Mouse (Mus musculus) lung, embryonic 15.5 days (tissue): ENCODE results near the gene Ung. TPM values are rescaled to one million over a fixed set of nuclear protein-coding genes. Genes with fewer than 3 reads are reported as not detected.

Source experiments
- ATAC-seq: fragments of 200-750 bp; cut with Nextera tagmentation; 2 replicates; pipeline ENCODE4 v1.8.0; 2017; ENCODE audit warnings: moderate number of reproducible peaks, borderline replicate concordance; ENCODE audit not compliant: low FRiP score, low TSS enrichment; ENCODE audit errors: extremely low read depth
- H3K27ac ChIP-seq: fragments of 300-500 bp; sonication (generic); 2 replicates; pipeline ENCODE4 v1.5.1; 2015; ENCODE audit warnings: moderate library complexity, mild to moderate bottlenecking, inconsistent platforms
- H3K27me3 ChIP-seq: fragments of 300-500 bp; sonication (generic); 2 replicates; pipeline ENCODE4 v1.6.1; 2015; ENCODE audit warnings: inconsistent platforms
- H3K36me3 ChIP-seq: fragments of 300-500 bp; sonication (generic); 2 replicates; pipeline ENCODE4 v1.6.1; 2015; ENCODE audit warnings: inconsistent platforms
- H3K4me1 ChIP-seq: fragments of 300-500 bp; sonication (generic); 2 replicates; pipeline ENCODE4 v1.6.1; 2015; ENCODE audit warnings: inconsistent platforms
- H3K4me2 ChIP-seq: fragments of 300-500 bp; sonication (generic); 2 replicates; pipeline ENCODE4 v1.6.1; 2015; ENCODE audit warnings: inconsistent platforms, mild to moderate bottlenecking, moderate library complexity
- H3K4me3 ChIP-seq: fragments of 300-500 bp; sonication (generic); 2 replicates; pipeline ENCODE4 v1.5.1; 2015; ENCODE audit warnings: mild to moderate bottlenecking, inconsistent platforms
- H3K9ac ChIP-seq: fragments of 300-500 bp; sonication (generic); 2 replicates; pipeline ENCODE4 v1.6.1; 2015; ENCODE audit warnings: inconsistent platforms
- H3K9me3 ChIP-seq: fragments of 300-500 bp; sonication (generic); 2 replicates; pipeline ENCODE4 v1.6.1; 2016; ENCODE audit warnings: inconsistent platforms
- WGBS: fragments of 180-500 bp; shearing (Covaris S2); methylation state at CpG from one replicate; pipeline ENCODE4 v1.1.7; 2015; 5-methylcytosine and 5-hydroxymethylcytosine counted together
- polyA plus RNA-seq: library from polyadenylated mRNA; unstranded; fragments of >200 nt; fragmentation: Nextera tagmentation; extraction: Ambion mirVana; gene quantifications from 2 replicates; pipeline ENCODE4 v1.2.1, GENCODE M21; 2015

Ung gene
- polyA plus RNA-seq, 1 experiment from 2014 or later: 51.8 TPM

DNA sequence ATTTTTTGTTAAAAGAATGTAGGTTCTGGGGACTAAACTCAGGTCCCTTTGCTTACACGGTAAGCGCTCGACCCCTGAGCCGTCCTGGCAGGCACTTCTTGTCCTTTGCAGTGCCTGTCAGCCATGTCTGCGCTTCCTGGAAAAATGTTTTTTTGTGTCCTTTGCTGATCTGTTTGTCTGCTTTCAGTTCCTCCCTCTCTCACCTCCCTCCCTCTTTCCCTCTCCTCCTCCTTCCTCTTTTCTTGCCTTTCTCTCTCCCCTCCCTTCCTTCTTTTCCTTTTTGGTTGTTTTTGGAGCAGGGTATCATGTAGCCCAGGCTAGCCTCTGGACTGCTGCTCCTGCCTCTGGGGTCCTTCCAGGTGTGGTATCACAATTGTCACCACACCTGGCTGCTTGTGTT, 15.2 kb upstream of the Ung start:
- Histone ChIP-seq H3K27ac (no peak overlapping the region), H3K4me1 (no peaks in the 10 kb centered on the region), H3K9ac (no peak overlapping the region), H3K9me3 (no peaks in the 10 kb centered on the region), H3K4me3 (no peak overlapping the region), H3K4me2 (no peak overlapping the region), H3K27me3 (no peaks in the 10 kb centered on the region), H3K36me3 (peaks cover 50% of the 10 kb centered on the region)
- WGBS: 73% methylated on average over 5 of the region's 5 CpGs
- no peak for ATAC-seq

DNA sequence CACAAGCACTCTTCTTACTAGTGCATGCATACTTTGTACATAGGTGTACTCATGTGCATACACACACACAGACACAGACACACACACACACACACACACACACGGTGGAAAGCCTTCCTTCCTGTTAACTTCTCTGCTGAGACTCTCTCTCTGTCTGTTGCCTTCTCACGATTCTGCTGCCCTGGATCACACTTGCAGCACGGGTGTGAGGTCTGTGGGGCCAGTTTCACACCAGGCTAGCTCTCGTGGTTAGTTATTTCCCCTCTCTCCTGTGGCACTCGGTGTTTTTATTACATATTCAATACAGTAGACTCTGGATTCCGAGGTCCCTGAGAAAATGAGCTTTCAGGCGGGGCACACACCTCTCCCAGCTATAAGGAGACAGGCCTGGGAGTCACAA, 13.6 kb upstream of the Ung start:
- no peak for ATAC-seq
- H3K4me3 ChIP-seq: no peak overlapping the region
- no peak overlapping the region for H3K9ac ChIP-seq
- H3K36me3 ChIP-seq: peaks cover 50% of the 10 kb centered on the region
- no peaks in the 10 kb centered on the region for H3K9me3 ChIP-seq
- H3K4me1 ChIP-seq: no peaks in the 10 kb centered on the region
- 73% methylated on average over 7 of the region's 7 CpGs for WGBS
- no peaks in the 10 kb centered on the region for H3K27me3 ChIP-seq
- no peak overlapping the region for H3K4me2 ChIP-seq
- no peak overlapping the region for H3K27ac ChIP-seq

DNA sequence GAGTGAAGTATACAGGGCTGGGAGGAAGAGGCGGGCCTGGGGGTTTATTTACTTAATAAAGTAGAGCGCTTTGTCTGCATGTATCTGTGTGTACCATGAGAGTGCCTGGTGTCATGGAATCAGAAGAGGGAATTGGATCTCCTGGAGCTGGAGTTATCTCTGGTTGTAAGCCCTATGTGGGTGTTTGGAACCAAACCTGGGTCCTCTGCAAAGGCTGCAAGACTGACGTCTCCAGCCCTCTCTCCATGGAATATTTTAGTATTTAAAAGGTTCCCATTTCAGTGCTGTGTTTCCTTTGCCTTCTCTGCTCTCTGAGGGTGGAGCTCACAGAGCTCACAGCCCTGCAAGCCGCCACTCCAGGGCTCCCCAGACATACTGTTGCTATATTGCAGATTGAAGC, 10.4 kb upstream of the Ung start:
- no peak for ATAC-seq
- peaks cover 53% of the 10 kb centered on the region for H3K36me3 ChIP-seq
- H3K27me3 ChIP-seq: no peaks in the 10 kb centered on the region
- no peak overlapping the region for H3K4me3 ChIP-seq
- H3K9me3 ChIP-seq: no peaks in the 10 kb centered on the region
- H3K4me1 ChIP-seq: no peaks in the 10 kb centered on the region
- no peak overlapping the region for H3K27ac ChIP-seq
- H3K4me2 ChIP-seq: no peak overlapping the region
- H3K9ac ChIP-seq: no peak overlapping the region
- WGBS: 72% methylated on average over 4 of the region's 4 CpGs

DNA sequence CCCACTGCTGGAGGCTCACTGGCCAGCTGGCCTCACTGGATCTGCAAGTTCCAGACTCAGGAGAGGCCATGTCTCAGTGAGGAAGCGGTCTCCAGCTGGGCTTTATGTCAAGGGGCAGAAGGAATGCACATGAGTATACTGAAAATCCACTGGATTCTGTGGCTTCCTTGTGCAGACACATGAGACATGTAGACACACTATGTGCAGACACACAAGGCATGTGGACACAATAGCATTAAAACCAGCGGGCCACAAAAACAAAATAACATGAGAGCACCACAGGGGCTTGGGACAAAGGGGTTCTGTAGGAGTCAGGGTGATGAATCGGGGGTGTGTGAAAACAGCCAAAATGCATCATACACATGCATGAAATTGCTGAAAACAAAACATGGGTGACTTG, 4.2 kb upstream of the Ung start:
- H3K4me1 ChIP-seq: peaks cover 10% of the 10 kb centered on the region
- H3K36me3 ChIP-seq: peaks cover 30% of the 10 kb centered on the region
- no peak for ATAC-seq
- H3K4me2 ChIP-seq: no peak overlapping the region
- 94% methylated on average over 3 of the region's 3 CpGs for WGBS
- no peaks in the 10 kb centered on the region for H3K27me3 ChIP-seq
- H3K9me3 ChIP-seq: no peaks in the 10 kb centered on the region
- H3K27ac ChIP-seq: no peak overlapping the region
- H3K4me3 ChIP-seq: no peak overlapping the region
- H3K9ac ChIP-seq: no peak overlapping the region

DNA sequence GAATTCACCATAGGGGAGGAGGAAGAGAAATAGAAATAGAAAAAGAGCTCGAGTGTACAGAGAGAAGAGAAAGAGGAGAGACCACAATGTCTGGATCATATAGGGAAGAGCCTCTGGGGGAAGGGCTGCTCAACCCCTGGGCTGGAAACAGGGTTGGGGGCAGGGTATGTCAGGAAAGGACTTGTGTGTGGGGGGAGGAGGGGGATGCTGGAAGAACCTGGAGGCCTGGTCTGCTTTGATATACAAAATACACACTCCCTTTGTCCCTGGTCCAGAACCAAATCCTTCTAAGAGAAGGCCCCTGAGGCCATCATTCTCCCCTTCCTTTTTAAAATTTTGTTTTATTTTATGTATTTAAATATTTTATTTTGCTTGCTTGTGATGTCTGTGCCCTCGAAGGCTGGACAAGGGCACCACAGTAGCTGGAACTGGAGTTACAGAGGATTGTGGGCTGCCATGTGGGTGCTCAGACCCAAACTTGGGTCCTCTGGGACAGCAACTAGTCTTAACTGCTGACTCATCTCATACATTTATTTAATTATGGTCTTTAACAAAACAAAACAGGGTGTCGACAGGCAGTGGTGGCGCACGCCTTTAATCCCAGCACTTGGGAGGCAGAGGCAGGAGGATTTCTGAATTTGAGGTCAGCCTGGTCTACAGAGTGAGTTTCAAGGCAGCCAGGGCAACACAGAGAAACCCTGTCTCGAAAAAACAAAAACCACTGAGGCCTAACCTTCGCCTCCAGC, 3.5 kb upstream of the Ung start:
- H3K27ac ChIP-seq: peak overlapping the region; percentile 94; the same call in 1 of the 2 replicates
- peak overlapping the region; percentile 68; the same call in 1 of the 2 replicates for H3K4me3 ChIP-seq
- WGBS: 87% methylated on average over 7 of the region's 7 CpGs
- no peaks in the 10 kb centered on the region for H3K9me3 ChIP-seq
- H3K9ac ChIP-seq: no peak overlapping the region
- ATAC-seq: no peak
- H3K27me3 ChIP-seq: no peaks in the 10 kb centered on the region
- H3K4me1 ChIP-seq: peaks cover 12% of the 10 kb centered on the region
- H3K36me3 ChIP-seq: peaks cover 23% of the 10 kb centered on the region
- H3K4me2 ChIP-seq: peak overlapping the region; percentile 98

DNA sequence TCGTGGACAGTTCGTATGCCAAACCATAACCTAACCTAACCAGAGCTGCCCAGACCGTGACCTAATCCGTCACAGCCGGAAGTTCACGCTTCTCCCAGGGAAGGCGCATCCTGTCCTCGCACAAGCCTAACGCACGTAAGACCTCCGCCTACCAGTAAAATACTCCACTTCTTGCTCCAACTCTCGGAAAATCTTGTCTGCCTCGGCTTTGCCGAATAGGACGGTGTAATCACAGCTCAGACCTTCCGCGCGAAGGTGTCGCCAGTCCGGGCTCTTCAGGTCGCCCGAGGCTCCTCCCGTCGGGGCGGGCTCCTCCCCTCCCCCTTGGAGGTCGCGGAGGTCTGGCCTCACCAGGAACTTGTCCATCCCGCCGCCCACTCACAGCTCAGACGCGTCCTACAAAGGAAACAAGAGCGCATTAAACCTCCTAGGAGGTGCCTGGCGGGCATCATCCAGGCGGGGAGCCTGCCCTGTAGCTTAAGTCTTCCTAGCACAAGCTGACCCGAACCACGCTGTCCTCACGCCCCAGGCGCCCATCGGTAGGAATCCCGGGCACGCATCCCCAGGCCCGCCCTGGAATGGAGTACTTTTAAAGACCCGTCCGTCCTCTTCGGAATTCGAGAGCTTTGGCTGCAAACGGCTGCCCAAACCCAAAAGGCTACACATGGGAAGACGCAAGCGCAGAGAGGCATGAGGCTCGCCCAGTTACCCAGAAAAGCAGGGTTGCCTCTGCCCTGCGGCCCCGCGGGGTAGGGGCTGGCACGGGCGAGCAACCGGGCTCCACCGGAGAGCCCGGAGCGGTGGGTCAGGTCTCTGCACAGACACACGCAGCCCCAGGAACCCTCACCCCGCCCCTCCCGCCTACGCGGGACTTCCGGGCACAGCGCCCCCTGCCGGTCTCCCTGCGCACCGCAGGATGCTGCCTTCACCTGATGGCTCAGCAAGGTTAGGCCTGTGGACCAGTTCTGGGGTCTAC, 2.5 kb upstream of the Ung start, which contains the start of gene Alkbh2:
TSS of gene Alkbh2 (minus strand) at position 845 of the 976 bp plus-strand sequence.
- peak; percentile 9; the same call in 1 of the 2 replicates for ATAC-seq
- Histone ChIP-seq H3K27me3 (no peaks in the 10 kb centered on the region), H3K27ac (peak within 1 kb of the TSS; percentile 94), H3K9ac (peak within 1 kb of the TSS; percentile 72), H3K4me1 (peaks cover 21% of the 10 kb centered on the region), H3K9me3 (no peaks in the 10 kb centered on the region), H3K4me3 (peak within 1 kb of the TSS; percentile 68), H3K4me2 (peak within 1 kb of the TSS; percentile 98), H3K36me3 (peaks cover 14% of the 10 kb centered on the region; the same call in 1 of the 2 replicates)
- under 1% methylated on average over 69 of the region's 69 CpGs for WGBS

DNA sequence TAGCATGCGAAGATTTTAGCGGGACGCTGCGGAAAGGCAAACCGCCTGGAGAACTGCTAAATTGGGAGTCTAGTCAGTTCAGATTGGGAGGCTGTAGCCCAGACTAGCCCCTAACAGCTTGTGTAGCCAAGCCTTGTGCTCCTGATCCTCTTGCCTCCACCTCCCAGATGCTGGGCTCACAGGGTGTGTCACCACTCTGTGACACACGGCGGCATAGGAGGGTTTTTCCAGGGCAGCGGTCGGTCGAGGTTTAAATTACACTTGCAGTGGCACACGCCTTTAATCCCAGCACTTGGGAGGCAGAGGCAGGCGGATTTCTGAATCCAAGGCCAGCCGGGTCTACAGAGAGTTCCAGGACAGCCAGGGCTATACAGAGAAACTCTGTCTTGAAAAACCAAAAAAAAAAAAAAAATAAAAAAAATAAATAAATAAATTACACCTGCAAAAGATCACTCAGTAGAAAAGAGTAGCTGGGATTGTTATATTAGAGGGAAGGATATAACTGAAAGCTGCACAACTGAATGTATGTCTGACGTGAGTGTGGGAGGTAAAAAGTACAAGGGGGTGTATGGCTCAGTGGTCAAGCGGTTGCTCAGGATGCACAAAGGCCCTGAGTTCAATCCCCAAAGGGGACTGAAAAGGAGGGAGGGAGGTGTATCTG, 506 bp upstream of the Ung start:
- Histone ChIP-seq H3K36me3 (no peaks in the 10 kb centered on the region), H3K9me3 (no peaks in the 10 kb centered on the region), H3K27me3 (no peaks in the 10 kb centered on the region), H3K9ac (peak overlapping the region; percentile 65; the same call in 1 of the 2 replicates), H3K4me2 (peak overlapping the region; percentile 100), H3K4me1 (peaks cover 25% of the 10 kb centered on the region), H3K27ac (no peak overlapping the region), H3K4me3 (peak overlapping the region; percentile 77)
- WGBS: 74% methylated on average over 15 of the region's 15 CpGs
- no peak for ATAC-seq

DNA sequence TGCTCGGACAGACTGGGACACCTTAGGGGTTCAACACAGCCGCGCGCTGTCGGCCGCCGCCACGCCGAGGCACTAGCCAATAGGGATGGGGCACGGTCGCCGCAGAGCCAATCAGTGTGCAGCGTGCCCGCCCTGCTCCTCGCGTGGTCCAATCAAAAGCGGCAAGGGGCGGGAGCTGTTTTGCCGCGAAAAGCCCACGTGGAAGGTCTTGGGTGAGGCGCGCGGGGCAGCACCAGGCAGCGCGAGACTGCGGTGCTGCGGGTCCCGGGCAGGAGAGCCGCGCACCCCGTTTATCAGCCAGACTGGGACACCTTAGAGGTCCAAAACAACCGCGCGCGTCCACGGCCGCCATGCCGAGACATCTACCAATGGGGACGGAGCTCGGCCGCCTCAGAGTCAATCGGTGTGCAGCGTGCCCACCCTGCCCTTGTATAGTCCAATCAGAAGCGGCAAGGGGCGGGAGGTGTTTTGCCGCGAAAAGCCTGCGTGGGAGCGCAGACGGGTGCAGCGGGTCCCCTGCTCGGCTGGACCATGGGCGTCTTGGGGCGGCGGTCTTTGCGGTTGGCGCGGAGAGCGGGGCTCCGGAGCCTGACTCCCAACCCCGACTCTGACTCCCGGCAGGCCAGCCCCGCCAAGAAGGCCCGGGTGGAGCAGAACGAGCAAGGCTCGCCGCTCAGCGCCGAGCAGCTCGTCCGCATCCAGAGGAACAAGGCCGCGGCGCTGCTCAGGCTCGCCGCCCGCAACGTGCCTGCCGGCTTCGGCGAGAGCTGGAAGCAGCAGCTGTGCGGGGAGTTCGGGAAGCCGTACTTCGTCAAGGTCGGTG, 723 bp downstream of the Ung start:
- no peaks in the 10 kb centered on the region for H3K27me3 ChIP-seq
- H3K36me3 ChIP-seq: 0 out of 2 replicates have a peak, but pooled peaks cover 1% of the 10 kb centered on the region
- no peaks in the 10 kb centered on the region for H3K9me3 ChIP-seq
- peaks cover 25% of the 10 kb centered on the region for H3K4me1 ChIP-seq
- under 1% methylated on average over 85 of the region's 87 CpGs for WGBS
- H3K9ac ChIP-seq: peak overlapping the region; percentile 65
- H3K27ac ChIP-seq: peak overlapping the region; percentile 34
- peak overlapping the region; percentile 77 for H3K4me3 ChIP-seq
- ATAC-seq: peak; percentile 98
- H3K4me2 ChIP-seq: peak overlapping the region; percentile 100

DNA sequence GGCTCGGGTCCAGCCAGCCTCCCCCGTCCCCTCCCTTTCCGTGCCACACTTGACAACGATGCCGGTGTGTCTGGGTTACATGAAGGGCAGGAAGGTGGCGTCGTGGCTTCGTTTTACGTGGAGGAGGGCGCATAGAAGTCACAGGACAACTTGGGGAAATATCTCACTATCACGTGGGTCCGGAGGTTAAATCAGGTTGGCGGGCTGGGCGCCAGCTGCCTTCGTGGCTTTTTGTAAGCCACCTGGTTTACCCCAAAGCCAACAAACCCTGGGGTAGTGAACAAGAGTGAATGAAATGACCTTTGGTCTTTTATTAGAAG, 1.3 kb downstream of the Ung start:
- peak overlapping the region; percentile 34 for H3K27ac ChIP-seq
- no peak for ATAC-seq
- H3K4me3 ChIP-seq: peak overlapping the region; percentile 77
- peaks cover 25% of the 10 kb centered on the region for H3K4me1 ChIP-seq
- peak overlapping the region; percentile 43 for H3K9ac ChIP-seq
- peak overlapping the region; percentile 100 for H3K4me2 ChIP-seq
- no peaks in the 10 kb centered on the region for H3K9me3 ChIP-seq
- WGBS: 1% methylated on average over 15 of the region's 15 CpGs
- no peaks in the 10 kb centered on the region for H3K27me3 ChIP-seq
- H3K36me3 ChIP-seq: 0 out of 2 replicates have a peak, but pooled peaks cover 3% of the 10 kb centered on the region

DNA sequence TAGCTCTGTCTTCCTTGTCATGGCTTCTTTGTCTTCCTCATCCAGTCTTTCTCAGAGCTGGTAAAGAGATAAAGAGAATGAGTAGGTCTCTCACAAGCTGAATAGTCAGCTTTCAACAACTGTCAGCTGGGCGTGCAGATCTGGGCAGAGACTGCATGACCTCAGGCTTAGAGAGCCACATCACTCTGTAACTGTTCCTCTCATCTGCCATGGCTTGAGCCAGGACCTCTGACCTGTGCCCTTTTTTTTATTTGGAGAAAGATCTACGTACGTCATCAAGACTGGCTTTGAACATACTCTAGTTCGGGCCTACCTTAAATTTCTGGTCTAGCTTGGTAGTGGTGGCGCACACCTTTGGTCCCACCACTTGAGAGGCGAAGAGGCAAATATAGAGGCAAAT, 2.7 kb downstream of the Ung start:
- H3K4me2 ChIP-seq: no peak overlapping the region
- no peak overlapping the region for H3K27ac ChIP-seq
- H3K9ac ChIP-seq: no peak overlapping the region
- 85% methylated on average over 6 of the region's 6 CpGs for WGBS
- peaks cover 11% of the 10 kb centered on the region for H3K36me3 ChIP-seq
- H3K4me3 ChIP-seq: no peak overlapping the region
- H3K4me1 ChIP-seq: peaks cover 29% of the 10 kb centered on the region
- H3K9me3 ChIP-seq: no peaks in the 10 kb centered on the region
- no peaks in the 10 kb centered on the region for H3K27me3 ChIP-seq
- ATAC-seq: no peak

DNA sequence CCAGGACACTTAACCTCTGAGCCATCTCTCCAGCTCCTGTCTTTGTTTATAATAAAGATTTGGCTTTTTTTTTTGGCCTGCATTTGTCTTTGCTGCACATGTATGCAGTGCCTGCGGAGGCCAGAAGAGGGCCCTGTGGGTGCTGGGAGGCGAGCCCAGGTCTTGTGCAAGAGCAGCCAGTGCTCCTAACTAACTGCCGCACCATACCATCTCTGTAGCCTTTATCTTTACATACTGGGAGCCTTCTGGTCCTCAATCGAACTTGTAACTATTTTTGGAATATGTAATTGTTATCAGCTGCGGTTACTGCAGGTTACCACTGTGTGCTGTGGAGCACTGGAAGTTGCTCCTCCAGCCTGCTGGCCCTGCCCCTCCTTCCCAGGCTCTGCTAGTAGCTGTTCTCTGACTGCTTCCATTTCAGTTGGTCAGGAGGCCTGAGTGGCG, 3.9 kb downstream of the Ung start:
- Histone ChIP-seq H3K4me2 (no peak overlapping the region), H3K27ac (no peak overlapping the region), H3K9me3 (no peaks in the 10 kb centered on the region), H3K27me3 (no peaks in the 10 kb centered on the region), H3K9ac (no peak overlapping the region), H3K4me3 (no peak overlapping the region), H3K36me3 (peaks cover 11% of the 10 kb centered on the region), H3K4me1 (peaks cover 42% of the 10 kb centered on the region)
- ATAC-seq: no peak
- WGBS: 47% methylated on average over 6 of the region's 6 CpGs
